Mouse (Mus musculus) hindlimb bud, embryonic 11.5 days (tissue): ENCODE data around the gene Ank.

ENCODE experiments used
- DNase-seq: peaks from one replicate; pipeline ENCODE4 v3.0.0-alpha.2; 2012; ENCODE audit warnings: low read depth, low spot score; ENCODE audit errors: extremely low spot score

The Ank gene

GRCm38 (mm10) chr15:27493516-27493915 is 27.0 kb downstream of the Ank start:
- DNase-seq: no peak

- DNase-seq: no peak
These were observed 29.5 kb downstream of the Ank start for GRCm38 (mm10) chr15:27495981-27496401.

- no peak for DNase-seq
These were observed 30.3 kb downstream of the Ank start for GRCm38 (mm10) chr15:27496596-27497299.

GRCm38 (mm10) chr15:27497300-27497997 is 31.0 kb downstream of the Ank start:
- no peak for DNase-seq

- no peak for DNase-seq
These were observed 31.6 kb downstream of the Ank start for GRCm38 (mm10) chr15:27498078-27498477.

- no peak for DNase-seq
These were observed 33.9 kb downstream of the Ank start for GRCm38 (mm10) chr15:27500390-27500789.

- no peak for DNase-seq
These were observed 35.9 kb downstream of the Ank start for GRCm38 (mm10) chr15:27502338-27502737.

- no peak for DNase-seq
These were observed 36.7 kb downstream of the Ank start for GRCm38 (mm10) chr15:27503221-27503620.

GRCm38 (mm10) chr15:27503801-27504730 is 37.6 kb downstream of the Ank start:
- no peak for DNase-seq

- no peak for DNase-seq
These were observed 39.8 kb downstream of the Ank start for GRCm38 (mm10) chr15:27506127-27506886.

GRCm38 (mm10) chr15:27506893-27507596 is 40.6 kb downstream of the Ank start:
- no peak for DNase-seq

- DNase-seq: no peak
These were observed 41.7 kb downstream of the Ank start for GRCm38 (mm10) chr15:27508169-27508568.

GRCm38 (mm10) chr15:27508982-27509381 is 42.5 kb downstream of the Ank start:
- no peak for DNase-seq

GRCm38 (mm10) chr15:27516927-27517326 is 50.5 kb downstream of the Ank start:
- DNase-seq: no peak

GRCm38 (mm10) chr15:27518026-27518425 is 51.5 kb downstream of the Ank start:
- no peak for DNase-seq

GRCm38 (mm10) chr15:27519857-27520256 is 53.4 kb downstream of the Ank start:
- DNase-seq: no peak

- DNase-seq: no peak
These were observed 58.9 kb downstream of the Ank start for GRCm38 (mm10) chr15:27525233-27526005.

GRCm38 (mm10) chr15:27528896-27529295 is 62.4 kb downstream of the Ank start:
- no peak for DNase-seq

- no peak for DNase-seq
These were observed 63.5 kb downstream of the Ank start for GRCm38 (mm10) chr15:27530023-27530422.
